Mouse (Mus musculus) left cerebral cortex, postnatal 4 days (tissue): ENCODE results near the gene Orc2. TPM values are rescaled to one million over a fixed set of nuclear protein-coding genes. Genes with fewer than 3 reads are reported as not detected.

ENCODE experiments used
- DNase-seq: peaks from one replicate; pipeline ENCODE4 v3.0.0-alpha.2; 2022
- intact Hi-C: fragments of 180-260 bp; cut with DNase I; formaldehyde crosslinking; loops from one replicate; pipeline ENCODE4 v1.15.1; 2025
- total RNA-seq, 2 experiments: library from RNA; stranded (reverse); gene quantifications; 2 replicates each; pipeline ENCODE4 v1.2.3; 2021

Gene Orc2
- total RNA-seq = 10 to 100 TPM; 20.9 to 23.7 TPM

DNA sequence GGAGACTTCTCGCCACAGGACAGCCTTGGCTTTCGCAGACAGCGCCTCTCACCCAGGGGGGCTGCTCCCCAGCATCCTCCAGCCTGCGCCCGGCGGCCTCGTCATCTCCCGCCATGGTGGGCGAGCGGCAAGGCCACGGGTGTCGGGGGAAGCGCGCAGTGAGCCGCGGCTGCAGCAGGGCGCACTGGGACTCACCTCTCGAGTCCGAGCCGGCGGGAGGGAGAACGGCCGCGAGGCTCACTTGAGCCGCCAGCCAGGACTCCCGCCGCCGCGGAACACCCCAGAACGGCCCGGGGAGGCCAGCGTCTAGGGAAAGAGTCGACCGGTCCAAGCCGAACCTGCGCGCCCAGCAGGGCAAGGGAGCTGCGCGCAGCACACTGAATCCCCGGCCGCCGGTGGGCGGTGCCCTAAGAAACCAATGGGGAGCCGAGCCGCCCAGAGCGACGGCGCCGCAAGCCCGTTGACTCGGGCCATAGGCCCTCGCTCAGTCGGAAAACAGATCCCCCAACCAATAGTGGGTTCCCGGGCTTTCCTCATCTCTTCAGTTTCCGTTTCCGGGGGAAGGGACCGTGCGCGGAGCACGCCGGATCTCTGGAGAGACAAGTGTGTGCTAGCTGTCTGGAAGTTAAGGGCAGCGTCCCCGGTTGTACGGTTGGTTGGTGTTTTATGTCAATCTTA is at the start of gene Orc2:
Gene Orc2, minus strand, starts transcription at position 533 of the 678 bp plus-strand sequence.
- intact Hi-C loops = no loop called here
- DNase-seq = peak; percentile 91

GRCm38 (mm10) chr1:58541386-58541785 is 36.5 kb upstream of the Orc2 start:
- DNase-seq = no peak
- intact Hi-C loops = no loop called here

GRCm38 (mm10) chr1:58507249-58507648 is 2.3 kb upstream of the Orc2 start:
- DNase-seq = no peak
- intact Hi-C loops = no loop called here

DNA sequence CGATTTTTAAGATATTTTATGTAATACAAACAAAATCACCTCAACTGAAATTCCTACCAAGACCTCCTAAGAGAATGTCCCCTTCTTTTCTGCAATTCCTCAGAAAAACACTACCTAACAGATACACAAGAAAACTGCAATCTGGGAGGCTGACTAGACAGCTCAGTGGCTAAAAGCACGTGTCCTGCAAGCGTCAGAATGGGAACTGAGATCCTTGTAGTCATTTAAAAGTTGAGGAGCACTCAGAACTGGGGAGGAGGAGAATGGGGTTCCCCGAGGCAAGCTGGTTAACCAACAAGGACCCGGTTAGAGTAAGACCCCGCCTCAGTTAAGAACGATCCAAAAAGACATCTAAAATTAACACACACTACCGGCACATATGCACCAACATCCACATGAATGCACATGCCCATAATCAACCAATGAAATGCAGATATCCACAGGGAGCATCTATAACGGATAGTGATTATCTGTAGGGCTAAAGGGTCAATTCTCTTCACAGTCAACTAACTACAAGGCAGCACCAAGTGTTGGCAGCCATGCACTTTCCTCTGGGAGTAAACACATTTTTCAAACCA is 1.0 kb downstream of the Orc2 start:
- DNase-seq = no peak
- intact Hi-C loops = no loop called here

DNA sequence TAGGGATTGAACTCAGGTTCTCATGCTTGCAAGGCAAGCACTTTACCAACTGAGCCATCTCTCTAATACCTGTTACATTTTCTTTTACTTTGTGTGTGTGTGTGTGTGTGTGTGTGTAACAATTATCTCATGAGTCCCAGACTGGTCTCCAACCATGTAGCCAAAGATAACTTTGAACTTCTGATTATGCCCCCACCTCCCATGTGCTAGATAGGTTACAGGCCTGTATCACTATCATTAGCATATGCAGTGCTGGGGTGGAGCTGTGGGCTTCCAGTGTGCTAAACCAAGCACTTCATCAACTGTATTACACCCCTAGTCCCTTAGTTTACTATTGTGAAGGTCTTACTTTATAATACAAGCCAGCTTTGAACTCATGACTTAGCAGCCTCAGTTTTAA is 1.8 kb downstream of the Orc2 start:
- intact Hi-C loops = no loop called here

GRCm38 (mm10) chr1:58498758-58499157 is 6.2 kb downstream of the Orc2 start:
- intact Hi-C loops = no loop called here

More for the DNA sequence above, 1.8 kb downstream of the Orc2 start:
- DNase-seq = no peak

DNA sequence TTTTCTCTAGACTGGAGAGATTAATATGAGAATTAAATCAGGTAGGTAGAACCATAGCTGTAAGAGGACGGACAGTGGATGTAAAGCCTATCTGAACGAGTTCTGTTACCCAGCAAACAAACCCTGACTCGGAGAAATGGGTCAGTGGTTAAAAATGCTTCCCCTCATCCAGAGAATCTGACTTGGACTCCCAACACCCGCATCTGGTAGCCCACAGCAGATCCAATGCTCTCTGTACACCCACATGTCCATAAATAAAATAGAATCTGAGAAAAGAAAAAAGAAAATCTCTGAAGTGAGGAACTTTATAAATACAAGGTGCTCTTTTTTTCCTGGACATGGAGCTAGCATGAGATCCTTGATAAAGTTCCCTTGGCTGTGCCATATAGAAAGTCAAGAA is 7.2 kb downstream of the Orc2 start:
- intact Hi-C loops = no loop called here
- DNase-seq = no peak

More at GRCm38 (mm10) chr1:58498758-58499157, 6.2 kb downstream of the Orc2 start:
- no peak for DNase-seq

DNA sequence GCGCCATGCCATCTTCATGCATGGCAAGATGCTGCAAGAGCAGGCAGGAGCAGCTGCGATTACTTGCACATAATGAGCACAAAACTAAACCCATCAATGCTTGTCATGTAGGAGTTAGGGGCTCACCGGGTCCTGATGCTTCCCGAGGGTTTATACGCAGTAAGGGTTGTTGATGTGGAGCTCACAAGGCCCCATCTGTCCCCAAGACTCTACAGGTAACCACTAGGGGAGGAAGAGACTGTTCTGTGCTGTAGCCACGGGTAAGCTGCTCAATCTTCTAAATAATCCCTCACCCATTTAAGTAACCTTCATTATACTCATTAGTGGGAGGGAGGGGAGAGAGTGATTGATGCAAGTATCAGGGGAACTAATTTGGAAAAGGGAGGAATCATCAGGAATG is 9.3 kb downstream of the Orc2 start:
- DNase-seq = no peak
- intact Hi-C loops = no loop called here

DNA sequence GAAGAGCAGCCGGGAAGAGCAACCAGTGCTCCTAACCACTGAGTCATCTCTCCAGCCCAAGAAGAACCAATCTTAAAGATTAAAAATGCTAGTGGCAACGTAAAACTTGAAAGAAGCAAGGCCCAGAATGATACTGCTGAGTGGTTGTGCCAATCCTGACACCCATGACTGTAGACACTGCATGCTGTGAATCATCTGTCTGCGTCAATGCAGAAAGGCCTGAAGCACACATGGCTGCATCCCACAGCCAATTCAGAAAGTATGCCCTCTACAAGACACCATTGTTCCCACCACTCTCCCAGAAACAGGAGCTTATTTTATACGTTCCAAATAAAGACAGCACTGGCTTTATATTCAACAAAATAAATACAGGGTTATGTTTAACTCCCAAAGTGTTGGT is 22.3 kb downstream of the Orc2 start:
- intact Hi-C loops = no loop called here
- DNase-seq = no peak

GRCm38 (mm10) chr1:58475662-58476061 is 29.2 kb downstream of the Orc2 start:
- intact Hi-C loops = no loop called here

DNA sequence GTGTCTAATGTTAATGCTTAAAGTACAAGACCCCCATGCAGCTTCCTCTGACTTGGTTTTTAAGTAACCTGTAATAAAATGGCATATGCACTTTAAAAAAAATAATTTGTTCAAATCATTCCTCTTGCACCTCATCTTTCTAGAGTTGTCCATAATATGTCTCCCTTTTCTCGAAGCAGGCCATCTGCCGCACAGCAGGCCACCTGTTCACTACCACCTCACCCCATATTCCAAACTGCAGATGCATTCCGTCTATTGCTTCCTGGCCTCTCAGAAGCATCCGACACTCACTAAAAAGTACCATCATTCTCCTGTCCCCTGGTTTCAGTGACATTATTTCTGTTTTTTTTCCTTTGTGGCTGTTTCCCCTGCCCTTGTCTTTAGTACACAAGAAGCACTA is 39.3 kb downstream of the Orc2 start:
- DNase-seq = no peak
- intact Hi-C loops = no loop called here

More at GRCm38 (mm10) chr1:58475662-58476061, 29.2 kb downstream of the Orc2 start:
- no peak for DNase-seq

DNA sequence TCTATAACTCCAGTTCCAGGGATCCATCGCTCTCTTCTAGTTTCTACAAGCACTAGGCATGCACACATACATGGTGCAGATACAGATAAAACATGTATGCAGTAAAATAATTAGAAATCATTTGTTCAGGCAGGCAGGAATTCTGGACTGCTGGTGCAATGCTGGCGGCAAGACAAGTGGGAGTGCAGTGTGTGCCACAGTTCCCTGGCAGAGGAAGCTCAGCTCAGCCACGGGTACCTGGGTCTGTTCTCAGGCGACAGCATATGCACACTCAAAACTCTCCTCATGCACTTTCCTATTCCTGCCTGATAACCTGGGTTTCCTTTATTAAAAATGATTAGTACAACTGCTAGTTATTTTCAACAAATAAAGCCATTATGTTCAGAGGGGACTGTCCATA is 39.9 kb downstream of the Orc2 start:
- DNase-seq = no peak
- intact Hi-C loops = no loop called here

DNA sequence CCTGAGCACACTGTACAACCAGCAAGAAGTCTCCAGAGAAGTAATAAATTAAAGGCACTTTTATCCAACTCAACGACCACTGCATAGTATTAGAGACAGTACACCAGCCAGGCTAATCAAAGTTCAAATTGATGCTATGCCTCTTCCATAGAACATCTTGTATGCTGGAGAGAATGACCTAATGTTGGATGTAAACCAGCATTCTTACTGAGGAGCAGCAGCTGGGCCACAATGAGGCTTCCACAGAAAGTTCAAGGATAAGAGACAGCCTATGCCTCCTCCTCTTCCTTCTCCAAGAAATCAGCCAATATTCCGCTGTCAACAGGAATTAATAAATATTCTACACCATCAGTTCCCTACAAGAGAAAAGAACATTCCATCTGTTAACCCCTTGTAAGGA is 41.0 kb downstream of the Orc2 start:
- DNase-seq = no peak
- intact Hi-C loops = no loop called here

DNA sequence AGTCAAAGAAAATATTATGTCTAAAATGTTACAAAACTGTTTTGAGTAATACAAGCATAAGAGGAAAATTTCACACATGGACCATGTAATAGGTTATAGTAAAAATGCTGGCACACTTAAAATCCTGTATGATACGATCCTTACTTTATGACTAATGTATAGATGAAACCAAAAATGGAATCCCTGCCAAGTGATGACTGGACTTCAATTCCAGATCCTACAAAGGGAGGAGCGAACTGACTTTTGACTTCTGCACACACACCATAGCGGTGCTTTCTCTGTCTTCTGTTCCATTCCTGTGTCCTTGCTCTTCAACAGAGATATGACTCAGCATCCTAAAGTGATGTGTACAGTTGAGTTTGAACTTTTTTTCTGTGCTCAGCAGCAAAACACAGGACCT is 44.3 kb downstream of the Orc2 start:
- intact Hi-C loops = no loop called here

GRCm38 (mm10) chr1:58458867-58459266 is 46.0 kb downstream of the Orc2 start:
- intact Hi-C loops = no loop called here
- DNase-seq = no peak

More for the DNA sequence above, 44.3 kb downstream of the Orc2 start:
- no peak for DNase-seq

GRCm38 (mm10) chr1:58458175-58458574 is 46.7 kb downstream of the Orc2 start:
- no peak for DNase-seq
- intact Hi-C loops = no loop called here

GRCm38 (mm10) chr1:58454316-58454715 is 50.6 kb downstream of the Orc2 start:
- DNase-seq = no peak
- intact Hi-C loops = no loop called here

DNA sequence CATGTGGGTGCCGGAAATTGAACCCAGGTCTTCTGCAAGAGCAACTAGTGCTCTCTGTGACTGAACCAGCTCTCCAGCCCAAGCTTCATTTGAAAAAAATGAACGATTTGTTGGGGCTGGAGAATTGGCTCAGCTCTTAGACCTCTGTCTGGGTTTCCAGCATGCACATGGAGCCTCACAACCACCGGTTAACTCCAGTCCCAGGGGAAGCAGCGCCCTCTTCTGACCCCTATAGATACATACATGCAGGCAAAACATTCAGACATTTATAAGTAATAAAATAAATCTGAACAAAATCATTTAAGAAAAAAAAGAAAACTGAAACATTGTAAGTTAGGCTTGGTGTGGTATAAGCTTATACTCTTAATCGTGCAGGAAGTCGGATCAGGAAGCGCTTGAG is 56.5 kb downstream of the Orc2 start:
- intact Hi-C loops = no loop called here
- DNase-seq = no peak

- no peak for DNase-seq
- intact Hi-C loops = no loop called here
Measured at GRCm38 (mm10) chr1:58447766-58448165, 57.1 kb downstream of the Orc2 start.

DNA sequence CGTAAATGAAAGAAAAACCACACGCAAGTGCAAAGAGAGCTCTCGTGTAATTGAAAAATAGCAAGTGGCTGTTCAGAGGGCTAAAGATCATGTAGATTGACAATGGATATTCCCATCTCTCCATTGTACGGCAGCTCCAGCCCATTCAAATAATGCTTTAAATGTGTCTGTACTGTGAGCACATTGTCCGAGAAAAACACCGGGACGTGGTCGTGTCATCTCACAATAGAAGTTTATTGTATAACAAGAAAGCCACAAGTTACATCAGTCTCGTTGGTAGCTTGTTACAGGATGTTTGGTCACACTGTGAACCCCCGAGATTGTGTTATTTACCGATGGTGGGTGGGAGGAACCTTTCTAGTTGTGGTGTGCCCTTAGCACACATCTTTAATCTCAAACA is 59.0 kb downstream of the Orc2 start:
- intact Hi-C loops = no loop called here
- no peak for DNase-seq

DNA sequence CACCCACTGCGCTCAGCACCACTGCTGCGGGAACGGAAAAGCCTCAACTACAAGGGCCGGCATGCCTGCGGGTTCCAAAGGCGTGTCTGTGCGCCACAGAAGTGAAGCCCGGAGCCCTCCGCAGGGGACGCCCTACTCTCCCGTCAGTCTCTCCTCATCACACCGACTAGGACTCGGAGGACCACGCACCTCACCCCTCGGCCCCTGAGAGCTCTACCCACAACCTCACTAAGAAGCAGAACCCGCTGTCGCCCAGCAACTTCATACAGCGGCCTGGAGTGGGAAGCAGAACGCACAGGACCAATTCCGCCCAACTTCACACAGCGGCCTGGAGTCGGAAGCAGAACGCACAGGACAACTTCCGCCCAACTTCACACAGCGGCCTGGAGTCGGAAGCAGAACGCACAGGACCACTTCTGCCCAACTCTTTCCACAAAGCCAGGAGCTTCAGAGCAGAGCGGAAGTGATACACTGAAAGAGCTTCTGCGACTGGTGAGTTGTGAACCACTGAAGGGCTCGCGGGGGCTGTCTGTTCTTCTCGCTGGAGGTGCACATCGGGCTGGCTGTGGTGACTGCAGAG is 59.7 kb downstream of the Orc2 start, which contains the start of the genes Nif3l1 and Ppil3:
Gene Nif3l1, plus strand, starts transcription at position 9 of the 580 bp plus-strand sequence.
Gene Ppil3, minus strand, starts transcription at position 344 of the 580 bp plus-strand sequence.
- intact Hi-C loops = no loop called here
- peak; percentile 82 for DNase-seq

- no peak for DNase-seq
- intact Hi-C loops = no loop called here
Measured at GRCm38 (mm10) chr1:58444691-58445090, 60.2 kb downstream of the Orc2 start.
